Mouse (Mus musculus) kidney, adult 2 months (tissue): ENCODE results near the gene Vsx1. TPM values are rescaled to one million over a fixed set of nuclear protein-coding genes. Genes with fewer than 3 reads are reported as not detected.

Experiments used
- DNase-seq: peaks from one replicate; pipeline ENCODE4 v3.0.0; 2021
- H3K27ac ChIP-seq: fragments of 200-500 bp; 2 replicates; pipeline ENCODE4 v1.5.1; 2012; ENCODE audit warnings: low read depth, low read length, control low read depth, inconsistent platforms; ENCODE audit not compliant: insufficient read depth
- H3K27me3 ChIP-seq: fragments of 200-500 bp; replicated peaks from 2 replicates; pipeline ENCODE4 v1.6.1; 2012; ENCODE audit warnings: mild to moderate bottlenecking, moderate library complexity, low read length, inconsistent platforms; ENCODE audit not compliant: control insufficient read depth, insufficient read depth
- H3K36me3 ChIP-seq: fragments of 200-500 bp; 2 replicates; pipeline ENCODE4 v1.6.1; 2012; ENCODE audit warnings: mild to moderate bottlenecking, moderate library complexity, low read length, inconsistent platforms; ENCODE audit not compliant: control insufficient read depth, insufficient read depth
- H3K4me1 ChIP-seq: fragments of 200-500 bp; 2 replicates; pipeline ENCODE4 v1.6.1; 2011; ENCODE audit warnings: low read length; ENCODE audit not compliant: control insufficient read depth, insufficient read depth
- H3K4me3 ChIP-seq: fragments of 200-500 bp; 2 replicates; pipeline ENCODE4 v1.5.1; 2011; ENCODE audit warnings: mild to moderate bottlenecking, low read depth, low read length, control low read depth; ENCODE audit not compliant: insufficient read depth
- CTCF ChIP-seq: fragments of 200-500 bp; conservative IDR thresholded peaks from 2 replicates; pipeline ENCODE4 v1.5.1; 2011; ENCODE audit warnings: low read depth, mild to moderate bottlenecking, control low read depth, low read length, moderate library complexity, mixed read lengths; ENCODE audit not compliant: insufficient read depth, insufficient read length
- POLR2A ChIP-seq: fragments of 200-500 bp; IDR thresholded peaks from one replicate; pipeline ENCODE4 v1.6.1; 2011; ENCODE audit warnings: low read depth, low read length, control low read depth
- WGBS: fragments of 180-500 bp; shearing (Covaris S2); methylation state at CpG from one replicate; pipeline ENCODE4 v1.1.7; 2018; 5-methylcytosine and 5-hydroxymethylcytosine counted together
- polyA plus RNA-seq: library from polyadenylated mRNA; depleted of rRNA; stranded (reverse); fragments of >200 nt; gene quantifications from 2 replicates; pipeline ENCODE4 v1.2.3, GENCODE M21; 2012; rRNA removed

The Vsx1 gene
- polyA plus RNA-seq = not detected in 2 replicates

- no peak for TF ChIP-seq CTCF
- DNase-seq = no peak
- H3K27me3 ChIP-seq = peaks cover 1% of the 10 kb centered on the region; the same call in 1 of the 2 replicates
- peak within 1 kb of the TSS; percentile 6; the same call in 1 of the 2 replicates for H3K4me3 ChIP-seq
- 50% methylated on average over 16 of the region's 16 CpGs for WGBS
- no peaks in the 10 kb centered on the region for H3K36me3 ChIP-seq
- H3K4me1 ChIP-seq = no peaks in the 10 kb centered on the region
- no peak within 1 kb of the TSS for H3K27ac ChIP-seq
Measured at GRCm38 (mm10) chr2:150689223-150689800, at the start of gene Vsx1. Gene Vsx1 (minus strand): TSS chr2:150689360.

DNA sequence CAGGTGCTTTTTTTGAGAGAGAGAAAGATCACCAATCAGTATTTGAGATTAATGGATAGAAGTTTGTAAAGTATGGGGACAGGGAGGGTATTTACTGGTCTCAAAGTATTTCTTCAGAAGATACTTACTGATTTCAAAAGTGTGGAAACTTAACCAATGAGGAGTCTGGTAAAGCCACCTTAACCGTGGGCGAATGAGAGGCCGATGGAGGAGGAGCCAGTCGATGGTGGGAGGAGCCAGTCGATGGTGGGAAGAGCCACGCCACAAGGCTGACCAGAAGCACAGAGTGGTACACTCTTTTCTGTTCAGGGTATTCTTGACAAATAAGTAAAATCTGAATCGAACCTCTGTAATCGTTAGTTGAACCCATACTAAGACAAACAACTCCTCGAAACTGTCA lies 48.7 kb upstream of the Vsx1 start:
- WGBS = 77% methylated on average over 9 of the region's 9 CpGs
- TF ChIP-seq CTCF (no peak), POLR2A (no peak)
- Histone ChIP-seq H3K27ac (no peak overlapping the region), H3K27me3 (no peaks in the 10 kb centered on the region), H3K4me1 (no peaks in the 10 kb centered on the region; the same call in 1 of the 2 replicates), H3K36me3 (no peaks in the 10 kb centered on the region), H3K4me3 (no peak overlapping the region)
- no peak for DNase-seq

- Histone ChIP-seq H3K4me3 (no peak overlapping the region), H3K27me3 (no peaks in the 10 kb centered on the region), H3K36me3 (no peaks in the 10 kb centered on the region), H3K4me1 (no peaks in the 10 kb centered on the region; the same call in 1 of the 2 replicates), H3K27ac (no peak overlapping the region)
- no peak for DNase-seq
- no peak for TF ChIP-seq CTCF
- no peak for TF ChIP-seq POLR2A
- WGBS = 63% methylated on average over 11 of the region's 11 CpGs
Measured at GRCm38 (mm10) chr2:150735756-150736576, 46.8 kb upstream of the Vsx1 start.

DNA sequence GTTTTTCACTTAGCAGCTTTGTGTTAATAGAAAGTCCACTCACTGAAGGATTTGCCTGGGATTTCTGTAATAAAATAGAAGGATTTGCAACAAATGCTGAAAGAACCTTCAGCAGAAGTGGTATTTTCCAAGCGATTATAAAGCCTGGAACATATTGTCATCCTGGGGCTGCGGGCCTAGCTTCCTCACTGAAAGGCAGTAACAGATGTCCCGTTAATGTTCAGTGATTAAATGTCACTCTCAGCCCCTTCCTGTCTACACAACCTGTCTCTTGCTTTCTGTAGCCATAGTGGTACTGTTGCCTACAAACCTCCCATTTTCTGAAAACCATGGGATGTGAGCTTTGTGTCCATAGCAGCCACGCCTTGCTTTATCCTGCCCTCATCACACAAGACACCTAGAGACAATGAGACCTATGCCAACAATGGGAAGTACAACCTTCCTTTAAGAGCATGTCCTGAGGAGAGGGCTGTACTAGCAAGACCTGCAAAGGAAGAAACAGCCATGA lies 23.1 kb upstream of the Vsx1 start:
- Histone ChIP-seq H3K27me3 (no peaks in the 10 kb centered on the region), H3K36me3 (no peaks in the 10 kb centered on the region), H3K4me1 (no peaks in the 10 kb centered on the region), H3K27ac (no peak overlapping the region), H3K4me3 (no peak overlapping the region)
- no peak for DNase-seq
- TF ChIP-seq CTCF (no peak), POLR2A (no peak)
- 75% methylated on average over 4 of the region's 4 CpGs for WGBS

DNA sequence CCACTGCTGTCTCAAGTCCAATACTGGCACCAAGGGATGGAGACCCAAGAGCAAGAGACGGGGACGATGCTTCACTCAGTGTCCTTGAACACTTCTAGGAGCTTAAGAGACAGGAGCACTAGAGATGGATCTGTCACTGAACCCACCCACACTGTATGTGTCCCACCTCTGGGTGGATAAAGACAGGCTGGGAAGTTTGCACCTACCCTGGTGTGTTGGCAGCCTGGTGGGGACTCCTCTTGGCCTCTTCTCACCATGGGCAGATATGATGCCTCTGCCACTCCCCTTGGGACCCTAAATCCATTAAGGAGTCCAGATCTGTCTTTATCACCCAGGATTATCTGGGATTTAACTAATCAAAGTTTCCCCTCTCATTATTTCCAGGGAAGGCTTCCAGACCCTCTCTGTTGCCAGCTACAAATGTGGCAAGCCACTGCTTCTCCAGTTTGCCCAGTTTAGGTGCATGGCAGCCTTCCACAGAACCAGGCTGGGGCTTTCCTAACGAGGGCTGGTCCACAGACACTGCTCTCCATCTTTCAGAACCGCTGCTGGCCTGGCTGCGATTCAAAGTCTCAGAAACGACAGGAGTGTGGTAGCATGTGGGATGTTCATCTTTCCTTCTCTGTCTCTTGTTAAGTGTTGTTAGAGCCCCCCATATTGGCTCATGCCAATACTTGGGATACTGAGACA lies 2.5 kb upstream of the Vsx1 start:
- WGBS = 77% methylated on average over 6 of the region's 6 CpGs
- Histone ChIP-seq H3K36me3 (no peaks in the 10 kb centered on the region), H3K27ac (no peak overlapping the region), H3K4me1 (no peaks in the 10 kb centered on the region), H3K27me3 (peaks cover 1% of the 10 kb centered on the region; the same call in 1 of the 2 replicates), H3K4me3 (no peak overlapping the region)
- TF ChIP-seq POLR2A (no peak), CTCF (no peak)
- no peak for DNase-seq

DNA sequence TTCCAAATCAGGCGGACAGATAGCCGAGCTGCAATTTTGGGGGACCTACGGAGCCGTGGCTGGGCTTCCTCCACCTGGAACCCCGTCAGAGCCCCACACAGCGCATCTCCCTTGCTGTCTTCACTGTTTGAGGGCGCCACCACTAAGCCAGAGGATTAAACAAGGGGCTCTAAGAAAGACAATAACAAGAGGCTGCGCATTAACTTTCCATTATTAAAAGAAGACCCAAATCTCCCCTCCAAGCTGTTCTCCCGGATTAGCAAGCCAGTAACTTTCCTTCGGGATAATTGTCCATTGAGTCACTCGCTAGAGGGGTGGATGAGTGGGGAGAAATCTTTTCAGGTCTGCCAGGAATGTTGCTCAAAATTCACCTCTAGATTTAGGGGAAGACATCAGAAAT lies 1.1 kb upstream of the Vsx1 start:
- peaks cover 1% of the 10 kb centered on the region; the same call in 1 of the 2 replicates for H3K27me3 ChIP-seq

More for the DNA sequence above, 1.1 kb upstream of the Vsx1 start:
- no peaks in the 10 kb centered on the region for H3K36me3 ChIP-seq
- TF ChIP-seq POLR2A (no peak), CTCF (no peak)
- no peak overlapping the region for H3K27ac ChIP-seq
- H3K4me3 ChIP-seq = no peak overlapping the region
- DNase-seq = no peak
- 13% methylated on average over 11 of the region's 11 CpGs for WGBS
- no peaks in the 10 kb centered on the region for H3K4me1 ChIP-seq
